Mouse (Mus musculus) spleen, adult 12 weeks (tissue): ENCODE results near the gene Cldn20.

Experiments used
- DNase-seq: peaks from one replicate; pipeline ENCODE4 v3.0.0; 2022; ENCODE audit warnings: low spot score

Cldn20 gene

GRCm38 (mm10) chr17:3532254-3532653 is at the start of gene Cldn20:
TSS of gene Cldn20 (plus strand) at chr17:3532554.
- no peak for DNase-seq

- DNase-seq: no peak
Measured at GRCm38 (mm10) chr17:3483091-3483490, 49.3 kb upstream of the Cldn20 start.

DNA sequence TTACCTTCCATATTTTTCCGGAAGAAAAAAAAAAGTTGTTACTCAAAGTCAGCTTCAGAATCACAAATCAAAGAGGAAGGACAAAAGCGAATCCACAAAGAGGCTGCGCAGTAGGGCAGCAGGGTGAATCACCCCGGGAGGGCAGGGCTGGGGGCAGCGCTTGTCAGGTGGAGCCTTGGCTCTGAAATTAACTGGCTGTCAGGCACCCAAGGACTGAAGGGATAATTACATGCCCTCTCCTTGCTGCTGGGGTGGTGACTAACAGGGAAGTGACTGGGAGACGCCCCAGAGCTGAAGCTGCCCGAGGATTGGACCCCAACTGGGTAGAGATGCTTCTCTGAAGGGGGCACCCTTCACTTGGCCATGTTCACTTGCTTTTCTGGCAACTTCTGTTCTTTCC is 46.5 kb upstream of the Cldn20 start:
- DNase-seq: no peak

DNA sequence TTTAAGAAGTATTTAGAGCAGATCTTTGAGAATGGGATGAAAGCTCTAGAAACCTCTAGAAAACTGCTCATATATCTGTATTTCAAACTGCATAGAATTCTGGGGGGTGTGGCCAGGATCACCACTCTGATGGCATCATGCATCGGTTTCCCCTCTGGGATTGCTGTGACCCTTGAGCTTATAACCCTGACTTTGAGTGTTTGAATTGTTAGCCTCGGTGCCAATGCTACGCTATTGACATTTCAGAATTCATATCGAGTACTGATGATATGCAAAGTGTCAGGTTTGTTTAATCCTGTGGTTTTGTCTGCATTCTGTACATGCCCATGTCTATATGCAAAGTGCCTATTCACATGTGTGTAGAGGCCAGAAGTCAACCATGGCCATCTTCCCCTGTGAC is 45.1 kb upstream of the Cldn20 start:
- no peak for DNase-seq

GRCm38 (mm10) chr17:3487721-3488601 is 44.4 kb upstream of the Cldn20 start:
- DNase-seq: no peak

GRCm38 (mm10) chr17:3490216-3490895 is 42.0 kb upstream of the Cldn20 start:
- DNase-seq: no peak

GRCm38 (mm10) chr17:3491065-3491464 is 41.3 kb upstream of the Cldn20 start:
- no peak for DNase-seq

GRCm38 (mm10) chr17:3491667-3492066 is 40.7 kb upstream of the Cldn20 start:
- no peak for DNase-seq

DNA sequence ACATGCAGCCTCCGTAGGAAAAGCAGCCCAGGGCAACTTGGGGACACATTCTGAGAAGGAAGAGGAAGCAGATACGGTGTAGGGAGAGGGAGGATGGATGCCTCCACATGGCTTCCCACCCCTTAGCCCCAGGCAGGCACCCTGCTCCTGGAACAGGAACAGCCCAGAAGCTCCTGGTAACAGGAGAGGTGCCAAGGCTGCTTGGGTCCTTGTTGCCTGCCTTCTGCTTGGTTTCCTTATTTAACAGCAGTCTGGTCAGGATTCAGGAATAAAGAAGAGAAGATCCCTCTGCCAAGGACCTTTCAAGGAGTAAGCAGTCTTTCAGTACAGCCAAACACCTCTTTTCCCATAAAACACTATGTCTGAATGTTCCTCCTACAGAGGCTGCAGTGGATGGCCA is 36.8 kb upstream of the Cldn20 start:
- DNase-seq: no peak

- DNase-seq: no peak
Measured at GRCm38 (mm10) chr17:3496080-3496479, 36.3 kb upstream of the Cldn20 start.

- no peak for DNase-seq
Measured at GRCm38 (mm10) chr17:3498086-3498485, 34.3 kb upstream of the Cldn20 start.

GRCm38 (mm10) chr17:3498580-3498979 is 33.8 kb upstream of the Cldn20 start:
- no peak for DNase-seq

DNA sequence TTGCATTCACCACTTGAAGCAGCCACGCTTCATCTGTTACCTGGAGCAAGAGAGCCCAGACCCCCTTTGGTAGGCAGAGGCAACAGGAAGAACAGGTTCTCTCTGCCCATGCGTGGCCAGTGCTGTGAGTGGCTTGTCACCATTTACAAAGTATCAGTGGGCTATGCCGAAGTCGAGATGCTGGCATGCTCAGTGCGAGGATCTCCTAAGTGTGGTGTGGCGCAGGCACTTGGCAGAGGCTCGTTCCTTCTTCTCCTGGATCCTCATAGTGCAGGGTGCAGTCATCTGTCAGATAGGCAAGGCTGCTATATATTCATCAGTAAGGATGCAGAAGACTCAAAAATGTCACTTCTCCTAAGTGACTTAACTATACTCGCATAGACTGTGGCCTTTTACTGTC is 32.9 kb upstream of the Cldn20 start:
- DNase-seq: no peak

DNA sequence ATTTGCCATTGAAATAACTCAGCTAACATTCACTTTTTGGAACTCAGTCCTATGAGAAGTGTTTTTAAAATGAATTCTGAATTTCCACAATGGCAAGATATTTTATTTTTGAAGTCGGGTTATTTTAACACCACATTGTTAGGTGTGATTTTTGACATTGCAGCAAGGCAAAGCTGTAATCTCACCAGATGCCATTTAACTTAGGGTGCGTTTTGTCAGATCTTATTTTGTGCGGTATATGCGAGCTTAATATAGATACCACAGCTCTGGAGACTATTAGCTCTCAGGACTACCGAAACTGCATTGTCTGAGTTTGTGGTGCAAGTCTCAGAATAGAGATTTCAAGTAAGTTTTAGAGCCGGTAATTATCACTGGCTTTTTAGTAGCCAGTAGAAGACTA is 32.3 kb upstream of the Cldn20 start:
- DNase-seq: no peak

DNA sequence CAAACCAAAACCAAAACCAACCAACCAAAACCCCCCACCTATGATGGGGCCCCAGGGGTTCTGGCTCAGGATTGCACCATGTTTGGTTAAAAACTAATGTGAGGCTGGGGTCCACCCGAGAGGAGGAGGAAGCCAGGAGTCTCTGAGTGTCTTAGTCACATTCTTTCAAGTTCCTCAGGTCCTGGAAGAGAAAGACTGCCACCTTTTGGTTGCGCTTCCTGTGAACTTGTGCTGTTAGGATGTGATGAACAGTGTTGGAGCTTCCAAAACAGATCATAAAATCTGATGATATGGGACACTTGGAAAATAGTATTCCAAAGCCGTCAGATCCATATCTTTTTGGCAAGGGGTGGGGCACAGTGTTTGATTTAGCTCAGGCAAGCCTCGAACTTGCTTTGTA is 31.4 kb upstream of the Cldn20 start:
- no peak for DNase-seq

DNA sequence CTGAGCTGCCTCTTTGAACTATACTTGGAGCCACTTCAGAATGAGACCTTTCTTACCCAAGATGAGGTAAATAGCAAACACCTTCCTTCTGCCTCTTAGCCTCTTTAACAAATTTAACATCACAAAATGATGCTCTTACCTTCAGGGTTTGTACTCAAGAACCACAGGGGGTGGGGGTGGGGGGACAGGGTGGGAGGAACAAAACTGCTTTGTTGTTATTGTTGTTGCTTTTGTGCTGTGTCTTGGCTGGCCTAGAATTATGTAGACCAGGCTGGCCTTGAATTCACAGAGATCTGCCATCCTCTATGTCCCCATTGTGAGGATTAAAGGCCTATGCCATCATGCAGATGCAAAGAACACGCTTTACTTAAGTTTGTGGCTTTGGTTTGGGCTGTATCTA is 26.6 kb upstream of the Cldn20 start:
- no peak for DNase-seq

DNA sequence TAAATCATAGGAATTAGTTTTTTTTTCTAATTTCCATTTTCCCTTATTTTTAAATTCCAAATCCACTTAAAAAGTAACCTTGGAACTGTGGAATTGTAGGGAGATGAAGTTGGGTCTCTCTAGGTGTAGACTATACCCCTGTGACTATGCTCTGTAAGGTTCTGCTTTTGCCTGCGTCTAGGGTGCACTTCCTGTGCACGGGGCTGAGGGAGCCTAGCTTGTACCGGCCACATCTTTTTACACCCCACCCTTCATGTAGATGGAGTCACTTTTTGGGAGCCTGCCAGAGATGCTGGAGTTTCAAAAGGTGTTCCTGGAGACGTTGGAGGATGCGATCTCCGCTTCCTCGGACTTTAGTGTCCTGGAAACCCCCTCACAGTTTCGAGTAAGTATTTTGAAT is 25.8 kb upstream of the Cldn20 start:
- no peak for DNase-seq

DNA sequence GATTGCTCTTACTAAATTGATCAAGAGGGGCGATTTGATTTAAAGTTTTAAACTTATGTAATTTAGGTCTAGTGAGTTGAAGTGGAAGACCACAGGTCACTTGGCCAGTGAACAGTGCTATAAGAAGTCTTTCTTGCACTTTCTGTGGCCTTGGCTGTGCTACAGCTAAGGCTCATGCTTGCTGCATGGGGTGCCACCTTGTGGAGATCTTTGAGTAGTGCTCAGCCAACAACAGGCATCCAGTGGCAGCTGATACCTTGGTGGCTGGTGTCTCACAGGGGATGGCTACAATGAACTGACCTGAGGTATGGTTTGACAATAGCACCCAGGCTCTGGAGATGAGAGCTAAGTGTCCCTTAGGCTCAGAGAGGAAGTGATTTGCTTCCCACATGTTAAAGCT is 22.5 kb upstream of the Cldn20 start:
- peak; percentile 9 for DNase-seq

DNA sequence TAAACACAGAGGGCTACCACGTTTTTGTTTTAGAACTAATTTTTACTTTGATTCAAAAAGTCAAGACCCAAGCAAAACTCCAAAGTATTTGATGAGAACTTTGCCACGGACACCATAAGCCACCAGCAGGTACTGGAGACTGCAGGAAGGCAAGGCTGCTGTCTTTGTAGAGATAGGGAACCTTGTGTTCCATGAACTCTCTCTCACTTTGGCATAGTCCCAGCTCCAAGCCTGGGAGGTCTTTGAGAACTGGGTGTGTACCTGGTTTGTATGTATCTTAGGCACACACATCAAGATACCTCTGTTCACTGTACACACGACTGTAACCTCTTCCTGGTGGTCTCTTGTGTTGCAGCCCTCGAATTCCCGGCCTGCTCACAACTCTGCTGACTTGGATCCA is 18.0 kb upstream of the Cldn20 start:
- no peak for DNase-seq

GRCm38 (mm10) chr17:3515851-3516250 is 16.5 kb upstream of the Cldn20 start:
- no peak for DNase-seq

- no peak for DNase-seq
Measured at GRCm38 (mm10) chr17:3516406-3516805, 15.9 kb upstream of the Cldn20 start.

DNA sequence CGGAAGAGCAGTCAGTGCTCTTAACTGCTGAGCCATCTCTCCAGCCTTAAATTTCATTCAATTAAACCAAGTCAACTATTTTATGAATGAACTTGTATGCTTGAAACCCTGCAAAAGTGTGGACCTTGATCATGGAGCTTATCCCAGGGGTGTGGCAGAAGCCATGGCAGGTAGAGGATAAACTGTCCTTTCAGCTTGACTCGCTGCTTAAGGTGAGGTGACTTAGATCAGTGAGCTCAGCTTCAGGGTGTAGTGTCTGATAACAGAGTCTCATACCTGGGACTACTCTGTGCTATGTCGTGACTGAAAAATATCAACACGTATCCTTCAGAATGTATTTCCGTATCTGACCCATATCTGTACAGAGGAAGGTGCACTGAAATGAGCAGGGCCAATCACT is 12.0 kb upstream of the Cldn20 start:
- DNase-seq: no peak

DNA sequence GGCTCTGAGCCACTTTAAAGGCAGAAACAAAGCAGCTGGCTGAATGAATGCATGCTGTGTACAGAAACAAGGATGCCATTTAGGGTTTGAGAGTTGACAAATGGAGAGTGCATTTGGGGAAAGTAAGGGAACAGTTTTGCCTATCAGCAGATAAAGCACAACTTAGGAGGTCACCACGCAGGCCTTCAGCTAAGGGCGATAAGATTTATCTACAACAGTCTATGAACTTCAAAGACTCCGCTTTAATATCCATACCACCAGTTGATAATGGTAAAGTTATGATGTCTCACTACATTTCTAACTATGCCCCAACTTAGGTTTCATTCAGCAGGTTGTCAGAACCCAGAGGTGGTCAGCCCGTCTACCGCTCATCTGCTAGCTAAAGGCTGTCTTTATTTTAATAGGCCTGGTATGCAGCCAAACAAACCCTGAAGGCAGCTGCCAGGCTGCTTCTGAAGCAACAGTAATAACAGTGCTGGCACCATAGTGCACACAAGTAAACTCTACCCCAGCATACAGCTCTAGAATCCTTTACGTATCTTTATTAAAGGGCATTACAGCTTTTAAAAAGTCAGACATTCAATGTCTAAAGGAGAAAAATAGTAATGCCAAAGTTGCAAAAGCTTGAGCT is 4.4 kb upstream of the Cldn20 start:
- no peak for DNase-seq
